Mouse (Mus musculus) hindbrain, embryonic 13.5 days (tissue): ENCODE results near the gene Itga7. TPM values are rescaled to one million over a fixed set of nuclear protein-coding genes. Genes with fewer than 3 reads are reported as not detected.
A peak's percentile ranks its signal among the peaks of the same experiment; 100 is the strongest.

Experiments
- ATAC-seq: fragments of 200-750 bp; cut with Nextera tagmentation; 2 replicates; pipeline ENCODE4 v1.8.0; 2017; ENCODE audit warnings: moderate TSS enrichment; ENCODE audit not compliant: low FRiP score
- H3K27ac ChIP-seq: fragments of 300-500 bp; sonication (generic); 2 replicates; pipeline ENCODE4 v1.5.1; 2015; ENCODE audit warnings: inconsistent platforms, mild to moderate bottlenecking, moderate library complexity
- H3K27me3 ChIP-seq: fragments of 300-500 bp; sonication (generic); 2 replicates; pipeline ENCODE4 v1.6.1; 2015; ENCODE audit warnings: mild to moderate bottlenecking, inconsistent platforms
- H3K36me3 ChIP-seq: fragments of 300-500 bp; sonication (generic); 2 replicates; pipeline ENCODE4 v1.6.1; 2015; ENCODE audit warnings: mild to moderate bottlenecking, inconsistent platforms
- H3K4me1 ChIP-seq: fragments of 300-500 bp; sonication (generic); replicated peaks from 2 replicates; pipeline ENCODE4 v1.6.1; 2015; ENCODE audit warnings: inconsistent platforms
- H3K4me2 ChIP-seq: fragments of 300-500 bp; sonication (generic); 2 replicates; pipeline ENCODE4 v1.6.1; 2015; ENCODE audit warnings: inconsistent platforms, mild to moderate bottlenecking, moderate library complexity
- H3K4me3 ChIP-seq: fragments of 300-500 bp; sonication (generic); 2 replicates; pipeline ENCODE4 v1.5.1; 2015; ENCODE audit warnings: mild to moderate bottlenecking, inconsistent platforms
- H3K9ac ChIP-seq: fragments of 300-500 bp; sonication (generic); 2 replicates; pipeline ENCODE4 v1.6.1; 2015; ENCODE audit warnings: mild to moderate bottlenecking, inconsistent platforms
- H3K9me3 ChIP-seq: fragments of 300-500 bp; sonication (generic); 2 replicates; pipeline ENCODE4 v1.6.1; 2016; ENCODE audit warnings: inconsistent platforms
- WGBS: fragments of 180-500 bp; shearing (Covaris S2); methylation state at CpG from one replicate; pipeline ENCODE4 v1.1.7; 2015; 5-methylcytosine and 5-hydroxymethylcytosine counted together
- polyA plus RNA-seq: library from polyadenylated mRNA; unstranded; fragments of >200 nt; fragmentation: Nextera tagmentation; extraction: Ambion mirVana; gene quantifications from 2 replicates; pipeline ENCODE4 v1.2.1, GENCODE M21; 2015

Gene Itga7
- polyA plus RNA-seq, 1 experiment from 2014 or later = 6.3 TPM

- 85% methylated on average over 6 of the region's 6 CpGs for WGBS
- no peak overlapping the region for H3K4me3 ChIP-seq
- no peaks in the 10 kb centered on the region for H3K36me3 ChIP-seq
- H3K27ac ChIP-seq = no peak overlapping the region
- no peak overlapping the region for H3K4me2 ChIP-seq
- ATAC-seq = no peak
- H3K9me3 ChIP-seq = no peaks in the 10 kb centered on the region
- H3K4me1 ChIP-seq = peaks cover 15% of the 10 kb centered on the region
- H3K27me3 ChIP-seq = peaks cover 22% of the 10 kb centered on the region
- H3K9ac ChIP-seq = no peak overlapping the region
Measured at GRCm38 (mm10) chr10:128899759-128900490, 33.7 kb upstream of the Itga7 start.

- Histone ChIP-seq H3K4me2 (no peak within 1 kb of the TSS), H3K9ac (no peak within 1 kb of the TSS), H3K9me3 (no peaks in the 10 kb centered on the region), H3K4me1 (peaks cover 14% of the 10 kb centered on the region), H3K36me3 (no peaks in the 10 kb centered on the region), H3K27me3 (peaks cover 21% of the 10 kb centered on the region), H3K27ac (no peak within 1 kb of the TSS), H3K4me3 (no peak within 1 kb of the TSS)
- 85% methylated on average over 3 of the region's 3 CpGs for WGBS
- ATAC-seq = no peak
Measured at GRCm38 (mm10) chr10:128900698-128901097, 32.9 kb upstream of the Itga7 start, which contains the start of gene Cd63. TSS of gene Cd63 (plus strand) at chr10:128900989.

- Histone ChIP-seq H3K4me1 (0 out of 2 replicates have a peak, but pooled peaks cover 7% of the 10 kb centered on the region), H3K27me3 (peaks cover 14% of the 10 kb centered on the region), H3K4me3 (no peak overlapping the region), H3K27ac (no peak overlapping the region), H3K36me3 (no peaks in the 10 kb centered on the region), H3K9ac (no peak overlapping the region), H3K9me3 (no peaks in the 10 kb centered on the region), H3K4me2 (no peak overlapping the region)
- WGBS = 84% methylated on average over 1 of the region's 1 CpGs
- no peak for ATAC-seq
Measured at GRCm38 (mm10) chr10:128901409-128901808, 32.2 kb upstream of the Itga7 start.

GRCm38 (mm10) chr10:128902409-128902988 lies 31.1 kb upstream of the Itga7 start:
- Histone ChIP-seq H3K4me2 (no peak overlapping the region), H3K9me3 (no peaks in the 10 kb centered on the region), H3K4me1 (no peaks in the 10 kb centered on the region), H3K27me3 (0 out of 2 replicates have a peak, but pooled peaks cover 5% of the 10 kb centered on the region), H3K4me3 (no peak overlapping the region), H3K36me3 (no peaks in the 10 kb centered on the region), H3K27ac (no peak overlapping the region), H3K9ac (no peak overlapping the region)
- ATAC-seq = no peak
- WGBS = 80% methylated on average over 3 of the region's 3 CpGs

- WGBS = 81% methylated on average over 5 of the region's 5 CpGs
- no peaks in the 10 kb centered on the region for H3K9me3 ChIP-seq
- ATAC-seq = no peak
- no peak overlapping the region for H3K4me2 ChIP-seq
- no peaks in the 10 kb centered on the region for H3K36me3 ChIP-seq
- no peak overlapping the region for H3K9ac ChIP-seq
- no peak overlapping the region for H3K27ac ChIP-seq
- peaks cover 10% of the 10 kb centered on the region for H3K4me1 ChIP-seq
- H3K4me3 ChIP-seq = no peak overlapping the region
- peaks cover 14% of the 10 kb centered on the region; the same call in 1 of the 2 replicates for H3K27me3 ChIP-seq
Measured at GRCm38 (mm10) chr10:128904812-128905211, 28.8 kb upstream of the Itga7 start.

- no peaks in the 10 kb centered on the region for H3K36me3 ChIP-seq
- 59% methylated on average over 13 of the region's 13 CpGs for WGBS
- ATAC-seq = no peak
- peak overlapping the region; percentile 76 for H3K4me2 ChIP-seq
- H3K27ac ChIP-seq = 0 out of 2 replicates have a peak overlapping the region, but pooled peaks have one; percentile 64
- H3K27me3 ChIP-seq = peaks cover 17% of the 10 kb centered on the region; the same call in 1 of the 2 replicates
- H3K9me3 ChIP-seq = no peaks in the 10 kb centered on the region
- H3K4me1 ChIP-seq = peaks cover 30% of the 10 kb centered on the region
- peak overlapping the region; percentile 86; the same call in 1 of the 2 replicates for H3K9ac ChIP-seq
- peak overlapping the region; percentile 72 for H3K4me3 ChIP-seq
Measured at GRCm38 (mm10) chr10:128908778-128909448, 24.7 kb upstream of the Itga7 start.

- peaks cover 31% of the 10 kb centered on the region for H3K4me1 ChIP-seq
- H3K27me3 ChIP-seq = peaks cover 17% of the 10 kb centered on the region; the same call in 1 of the 2 replicates
- H3K9ac ChIP-seq = peak overlapping the region; percentile 86
- no peaks in the 10 kb centered on the region for H3K9me3 ChIP-seq
- peak overlapping the region; percentile 76 for H3K4me2 ChIP-seq
- H3K27ac ChIP-seq = peak overlapping the region; percentile 64
- ATAC-seq = peak; percentile 61
- H3K36me3 ChIP-seq = no peaks in the 10 kb centered on the region
- H3K4me3 ChIP-seq = peak overlapping the region; percentile 72
- 2% methylated on average over 34 of the region's 41 CpGs for WGBS
Measured at GRCm38 (mm10) chr10:128909567-128910028, 24.0 kb upstream of the Itga7 start.

- Histone ChIP-seq H3K9me3 (no peaks in the 10 kb centered on the region), H3K4me1 (peaks cover 31% of the 10 kb centered on the region), H3K27ac (peak overlapping the region; percentile 64), H3K36me3 (0 out of 2 replicates have a peak, but pooled peaks cover under 1% of the 10 kb centered on the region), H3K27me3 (peaks cover 17% of the 10 kb centered on the region; the same call in 1 of the 2 replicates), H3K4me3 (peak overlapping the region; percentile 72), H3K9ac (peak overlapping the region; percentile 86), H3K4me2 (peak overlapping the region; percentile 76)
- 2% methylated on average over 46 of the region's 66 CpGs for WGBS
- ATAC-seq = peak; percentile 52
Measured at GRCm38 (mm10) chr10:128910066-128910841, 23.4 kb upstream of the Itga7 start.

GRCm38 (mm10) chr10:128911430-128911829 lies 22.2 kb upstream of the Itga7 start:
- H3K27ac ChIP-seq = no peak overlapping the region
- H3K9ac ChIP-seq = no peak overlapping the region
- H3K36me3 ChIP-seq = 0 out of 2 replicates have a peak, but pooled peaks cover 3% of the 10 kb centered on the region
- peaks cover 31% of the 10 kb centered on the region for H3K4me1 ChIP-seq
- H3K9me3 ChIP-seq = no peaks in the 10 kb centered on the region
- 93% methylated on average over 6 of the region's 6 CpGs for WGBS
- peaks cover 17% of the 10 kb centered on the region; the same call in 1 of the 2 replicates for H3K27me3 ChIP-seq
- peak overlapping the region; percentile 76 for H3K4me2 ChIP-seq
- no peak for ATAC-seq
- H3K4me3 ChIP-seq = peak overlapping the region; percentile 72; the same call in 1 of the 2 replicates

GRCm38 (mm10) chr10:128912268-128912667 lies 21.4 kb upstream of the Itga7 start:
- Histone ChIP-seq H3K9ac (no peak overlapping the region), H3K27ac (no peak overlapping the region), H3K36me3 (0 out of 2 replicates have a peak, but pooled peaks cover 10% of the 10 kb centered on the region), H3K4me3 (no peak overlapping the region), H3K9me3 (no peaks in the 10 kb centered on the region), H3K27me3 (peaks cover 17% of the 10 kb centered on the region; the same call in 1 of the 2 replicates), H3K4me1 (peaks cover 31% of the 10 kb centered on the region), H3K4me2 (no peak overlapping the region)
- ATAC-seq = no peak
- 75% methylated on average over 4 of the region's 4 CpGs for WGBS

GRCm38 (mm10) chr10:128912791-128913190 lies 20.8 kb upstream of the Itga7 start:
- peaks cover 15% of the 10 kb centered on the region for H3K36me3 ChIP-seq
- H3K27me3 ChIP-seq = peaks cover 15% of the 10 kb centered on the region; the same call in 1 of the 2 replicates
- no peak for ATAC-seq
- no peak overlapping the region for H3K27ac ChIP-seq
- H3K4me1 ChIP-seq = peaks cover 32% of the 10 kb centered on the region
- no peak overlapping the region for H3K4me2 ChIP-seq
- WGBS = 78% methylated on average over 4 of the region's 4 CpGs
- no peak overlapping the region for H3K9ac ChIP-seq
- H3K9me3 ChIP-seq = no peaks in the 10 kb centered on the region
- H3K4me3 ChIP-seq = no peak overlapping the region
